Mouse (Mus musculus): ENCODE measurements around the gene Gars. TPM values are rescaled to one million over a fixed set of nuclear protein-coding genes. Genes with fewer than 3 reads are reported as not detected.

The Gars gene
- 24.0 TPM for polyA plus RNA-seq (2017; shearing (Covaris generic))

DNA sequence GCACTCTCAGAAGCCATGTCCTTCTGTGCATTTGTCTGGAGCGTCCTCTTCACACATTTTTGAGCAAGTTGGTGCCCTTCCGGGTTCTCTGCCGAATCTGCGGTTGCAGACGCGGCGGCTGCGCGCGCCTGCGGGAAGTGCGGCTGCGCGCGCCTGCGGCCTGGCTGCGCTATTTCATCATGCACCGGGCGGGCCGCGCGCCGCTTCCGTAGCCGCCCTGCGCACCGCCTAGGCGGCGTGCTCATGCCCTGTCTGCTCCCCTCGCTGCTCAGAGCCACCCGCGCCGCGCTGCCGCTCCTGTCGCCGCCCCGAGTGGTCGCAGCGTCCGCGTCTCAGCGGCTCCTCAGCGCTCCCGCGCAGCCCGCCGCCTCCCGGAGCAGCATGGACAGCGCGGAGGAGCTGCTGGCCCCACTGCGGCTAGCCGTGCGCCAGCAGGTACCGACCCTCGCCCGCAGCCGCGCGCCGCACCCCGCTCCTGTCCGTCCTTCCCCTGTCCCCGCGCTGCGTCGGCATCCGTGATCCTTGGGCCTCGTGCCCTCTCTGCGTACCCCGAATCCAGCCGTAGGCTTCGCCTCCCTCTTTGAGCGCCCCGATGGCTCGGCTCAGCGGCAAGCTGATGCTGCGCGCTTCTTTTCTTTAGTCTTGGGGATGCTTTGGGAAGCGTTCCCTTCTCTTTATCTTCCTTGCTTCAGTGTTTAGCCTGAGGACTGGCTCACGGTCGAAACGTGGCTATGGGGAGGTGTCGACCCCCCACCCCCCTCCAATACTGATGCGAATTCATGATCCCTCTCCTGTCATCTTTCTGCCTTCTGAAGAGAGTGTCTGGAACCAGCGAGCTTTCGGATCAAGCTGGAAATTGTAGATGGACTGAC is at the start of gene Gars:
Gars (plus strand) TSS at position 209 of the 872 bp plus-strand sequence.

DNA sequence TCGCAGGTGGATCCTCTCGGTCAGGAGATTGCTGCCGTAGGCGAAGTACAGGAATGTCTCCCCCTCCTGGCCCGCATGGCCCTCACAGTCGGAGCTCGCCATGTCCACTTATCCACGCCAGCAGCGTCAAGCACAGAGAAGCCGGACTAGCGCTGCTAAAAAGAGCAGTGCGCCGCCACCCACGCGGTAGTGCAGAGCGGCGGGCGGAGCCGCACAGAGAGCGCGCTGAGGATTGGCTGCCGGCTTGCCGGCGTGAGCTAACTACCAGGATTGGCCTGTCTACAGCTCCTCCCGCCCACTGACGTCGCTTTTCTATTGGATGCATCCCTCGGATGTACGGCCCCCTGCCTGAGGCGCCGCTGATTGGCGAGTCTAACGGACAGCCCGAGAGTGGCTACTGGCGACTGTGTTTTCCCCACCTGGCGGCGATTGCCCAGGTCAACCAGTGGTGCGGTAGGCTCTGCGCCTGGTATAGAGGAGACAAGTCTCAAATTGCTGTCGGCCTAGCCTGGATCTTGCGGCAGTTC is 45.0 kb upstream of the Gars start, which contains the start of gene Ggct:
Ggct (minus strand) TSS at position 217 of the 527 bp plus-strand sequence.

Other genes with a start within 250 kb of the Gars start
- 13.5 TPM for gene Znrf2, start 221.1 kb upstream of the Gars start, polyA plus RNA-seq (2017; shearing (Covaris generic))
- 59.5 TPM for gene Nod1, start 65.4 kb upstream of the Gars start, polyA plus RNA-seq (2017; shearing (Covaris generic))
- 35.6 TPM for gene Ggct, start 45.1 kb upstream of the Gars start, polyA plus RNA-seq (2017; shearing (Covaris generic))
- gene Crhr2, start 95.0 kb downstream of the Gars start, polyA plus RNA-seq (2017; shearing (Covaris generic)) = not detected
- not detected for gene Inmt, start 137.0 kb downstream of the Gars start, polyA plus RNA-seq (2017; shearing (Covaris generic))
- gene Mindy4, start 165.4 kb downstream of the Gars start, polyA plus RNA-seq (2017; shearing (Covaris generic)) = 0.66 TPM